Mouse (Mus musculus) cortical plate, adult 2 months (tissue): ENCODE results near the gene 2410131K14Rik. TPM values are rescaled to one million over a fixed set of nuclear protein-coding genes. Genes with fewer than 3 reads are reported as not detected.

Source experiments
- H3K27ac ChIP-seq: fragments of 200-500 bp; 2 replicates; pipeline ENCODE4 v1.5.1; 2012; ENCODE audit warnings: low read length, control low read depth, inconsistent platforms; ENCODE audit not compliant: insufficient read depth
- H3K4me1 ChIP-seq: fragments of 200-500 bp; 2 replicates; pipeline ENCODE4 v1.6.1; 2011; ENCODE audit warnings: low read length; ENCODE audit not compliant: control insufficient read depth, insufficient read depth
- H3K4me3 ChIP-seq: fragments of 200-500 bp; 2 replicates; pipeline ENCODE4 v1.5.1; 2011; ENCODE audit warnings: mild to moderate bottlenecking, low read length, control low read depth; ENCODE audit not compliant: insufficient read depth
- CTCF ChIP-seq: fragments of 200-500 bp; IDR thresholded peaks from 2 replicates; pipeline ENCODE4 v1.5.1; 2011; ENCODE audit warnings: mild to moderate bottlenecking, control low read depth, low read length; ENCODE audit not compliant: insufficient read depth; ENCODE audit errors: extremely low read depth
- POLR2A ChIP-seq: fragments of 200-500 bp; IDR thresholded peaks from 2 replicates; pipeline ENCODE4 v1.6.1; 2011; ENCODE audit warnings: mild to moderate bottlenecking, low read length, control low read depth; ENCODE audit not compliant: insufficient read depth; ENCODE audit errors: extremely low read depth
- polyA plus RNA-seq: library from polyadenylated mRNA; depleted of rRNA; stranded (reverse); fragments of >200 nt; gene quantifications from 2 replicates; pipeline ENCODE4 v1.2.3, GENCODE M21; 2012; rRNA removed

The 2410131K14Rik gene
- polyA plus RNA-seq = 13.6 and 15.0 TPM in 2 replicates

- Histone ChIP-seq H3K4me1 (peaks cover 3% of the 10 kb centered on the region; the same call in 1 of the 2 replicates), H3K4me3 (peak within 1 kb of the TSS; percentile 88), H3K27ac (peak within 1 kb of the TSS; percentile 14; the same call in 1 of the 2 replicates)
- TF ChIP-seq CTCF (no peak), POLR2A (peak; percentile 73)
These were observed at the start of gene 2410131K14Rik, which contains the start of gene Rnft2 for GRCm38 (mm10) chr5:118244606-118245443. TSS of gene 2410131K14Rik (plus strand) at chr5:118245227. TSS of gene Rnft2 (minus strand) at chr5:118245116.

GRCm38 (mm10) chr5:118197421-118197820 lies 47.6 kb upstream of the 2410131K14Rik start:
- TF ChIP-seq POLR2A (no peak), CTCF (no peak)
- H3K27ac ChIP-seq = no peak overlapping the region

GRCm38 (mm10) chr5:118199670-118200069 lies 45.4 kb upstream of the 2410131K14Rik start:
- H3K27ac ChIP-seq = no peak overlapping the region
- TF ChIP-seq CTCF (no peak), POLR2A (no peak)
- H3K4me1 ChIP-seq = no peaks in the 10 kb centered on the region
- no peak overlapping the region for H3K4me3 ChIP-seq

More at GRCm38 (mm10) chr5:118197421-118197820, 47.6 kb upstream of the 2410131K14Rik start:
- Histone ChIP-seq H3K4me1 (no peaks in the 10 kb centered on the region), H3K4me3 (no peak overlapping the region)

GRCm38 (mm10) chr5:118204675-118205440 lies 40.2 kb upstream of the 2410131K14Rik start:
- Histone ChIP-seq H3K4me1 (no peaks in the 10 kb centered on the region), H3K4me3 (no peak overlapping the region), H3K27ac (no peak overlapping the region)
- TF ChIP-seq CTCF (no peak), POLR2A (no peak)

GRCm38 (mm10) chr5:118205852-118206251 lies 39.2 kb upstream of the 2410131K14Rik start:
- TF ChIP-seq CTCF = no peak
- no peak for TF ChIP-seq POLR2A
- Histone ChIP-seq H3K27ac (no peak overlapping the region), H3K4me1 (no peaks in the 10 kb centered on the region), H3K4me3 (no peak overlapping the region)

- H3K4me3 ChIP-seq = peak overlapping the region; percentile 23; the same call in 1 of the 2 replicates
- TF ChIP-seq POLR2A (no peak), CTCF (no peak)
- peaks cover 3% of the 10 kb centered on the region for H3K4me1 ChIP-seq
- H3K27ac ChIP-seq = peak overlapping the region; percentile 24
These were observed 31.0 kb upstream of the 2410131K14Rik start for GRCm38 (mm10) chr5:118214012-118214411.

GRCm38 (mm10) chr5:118214418-118215154 lies 30.4 kb upstream of the 2410131K14Rik start:
- peaks cover 3% of the 10 kb centered on the region for H3K4me1 ChIP-seq

GRCm38 (mm10) chr5:118217410-118217809 lies 27.6 kb upstream of the 2410131K14Rik start:
- Histone ChIP-seq H3K4me1 (peaks cover 3% of the 10 kb centered on the region), H3K27ac (no peak overlapping the region), H3K4me3 (no peak overlapping the region)
- TF ChIP-seq POLR2A (no peak), CTCF (no peak)

More at GRCm38 (mm10) chr5:118214418-118215154, 30.4 kb upstream of the 2410131K14Rik start:
- Histone ChIP-seq H3K4me3 (peak overlapping the region; percentile 23), H3K27ac (peak overlapping the region; percentile 70)
- TF ChIP-seq POLR2A = no peak
- no peak for TF ChIP-seq CTCF

GRCm38 (mm10) chr5:118223142-118223757 lies 21.8 kb upstream of the 2410131K14Rik start:
- Histone ChIP-seq H3K4me1 (no peaks in the 10 kb centered on the region), H3K27ac (no peak overlapping the region), H3K4me3 (no peak overlapping the region)
- TF ChIP-seq POLR2A = no peak
- no peak for TF ChIP-seq CTCF
